Mouse (Mus musculus) layer of hippocampus, adult 18-20 months (tissue): ENCODE measurements at regions not wholly inside any gene's neighbourhood (a gene's known extent, or its start where the extent isn't known, plus 50 kb on each side); places are given as distances from the start of the nearest gene placed in this dataset.

Experiments
- DNase-seq, 2 experiments: peaks; one replicate each; pipeline ENCODE4 v3.0.0; 2022; ENCODE audit warnings: low spot score in 2 of 2

- no peak for DNase-seq
Observed at GRCm38 (mm10) chrX:52668679-52669078, 54.9 kb upstream of the Gpc3 start.

DNA sequence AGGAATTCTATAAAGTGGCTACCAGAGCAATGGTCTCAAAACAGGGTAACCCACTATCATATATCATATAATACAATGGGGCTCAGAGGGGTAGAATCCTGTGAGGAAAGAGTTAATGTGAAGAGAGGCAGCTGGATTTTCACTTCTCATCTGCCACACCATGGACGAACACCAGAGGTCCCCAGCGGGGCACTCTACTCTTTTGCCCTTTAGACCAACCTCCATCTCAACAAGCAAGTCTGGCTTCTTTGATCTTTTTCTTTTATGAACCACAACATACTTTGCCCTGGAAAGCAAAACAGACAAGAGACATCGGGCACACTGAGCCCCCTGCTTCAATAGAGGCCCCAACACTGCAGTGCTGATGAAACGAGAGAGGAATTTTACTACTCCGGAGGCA lies 65.3 kb upstream of the Gpc3 start:
- no peak for DNase-seq

DNA sequence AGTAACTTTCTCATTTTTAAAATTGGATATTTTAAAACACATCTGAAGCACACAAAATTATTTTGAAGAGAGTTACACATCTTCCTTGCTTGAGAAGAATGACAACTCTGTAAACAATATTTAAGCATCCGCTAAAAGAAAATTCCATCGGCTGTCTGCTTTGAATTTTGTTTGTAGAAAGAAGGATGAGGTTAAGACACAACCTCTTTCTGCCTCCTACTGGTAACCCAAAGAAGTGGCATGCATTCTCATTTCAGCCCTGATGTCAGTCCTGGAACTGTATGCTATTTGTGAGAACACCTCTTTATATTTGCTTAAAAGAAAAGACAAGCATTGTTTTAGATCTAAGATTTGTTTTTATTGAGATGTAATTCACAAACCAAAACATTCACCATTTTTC lies 80.6 kb upstream of the Gpc3 start:
- no peak for DNase-seq

- no peak for DNase-seq
Observed at GRCm38 (mm10) chrX:52699615-52700014, 85.9 kb upstream of the Gpc3 start.

DNA sequence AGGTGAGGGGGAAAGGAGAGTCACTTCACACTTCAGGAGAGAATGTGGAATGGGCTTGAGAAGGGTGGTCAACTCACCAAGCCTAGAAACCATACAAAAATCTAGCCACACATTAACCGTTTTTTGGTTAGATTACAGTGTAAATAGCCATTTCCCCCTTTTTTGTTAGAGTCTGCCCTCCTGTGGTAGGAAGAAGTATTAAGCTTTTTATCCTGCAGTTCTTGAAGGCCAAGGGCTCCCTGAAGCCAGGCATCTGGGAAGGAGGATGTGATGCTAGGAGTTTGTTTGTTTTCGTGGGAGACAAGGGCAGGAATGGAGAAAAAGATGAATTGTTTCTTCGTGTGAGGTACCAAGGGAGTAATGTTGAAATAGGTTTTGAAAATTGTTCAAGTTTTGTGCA lies 73.5 kb upstream of the Ccdc160 start:
- peak in 1 of 2 experiments; percentile 7 for DNase-seq

DNA sequence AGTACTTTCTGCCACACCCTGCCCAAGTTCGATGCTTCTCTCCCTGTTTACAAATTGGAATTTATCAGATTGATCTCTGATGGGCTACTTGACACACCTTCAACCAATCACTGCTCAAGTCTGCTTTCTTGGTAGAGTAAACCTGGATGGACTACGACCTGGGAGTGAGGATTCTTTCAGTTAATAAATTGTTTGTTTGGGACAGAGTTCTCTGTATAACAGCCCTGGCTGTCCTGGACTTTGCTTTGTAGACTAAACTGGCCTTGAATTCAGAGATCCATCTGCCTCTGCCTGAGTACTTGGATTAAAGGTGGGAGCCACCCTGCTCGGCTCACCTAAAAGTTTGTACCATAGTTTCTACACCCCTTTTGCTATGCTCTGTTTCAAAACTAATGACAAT lies 52.9 kb upstream of the Ccdc160 start:
- DNase-seq: no peak
